Mouse (Mus musculus) forebrain, embryonic 13.5 days (tissue): ENCODE measurements at regions not wholly inside any gene's neighbourhood (a gene's known extent, or its start where the extent isn't known, plus 50 kb on each side); places are given as distances from the start of the nearest gene placed in this dataset.

ENCODE experiments used
- ATAC-seq: fragments of 200-750 bp; cut with Nextera tagmentation; 2 replicates; pipeline ENCODE4 v1.8.0; 2017
- H3K27ac ChIP-seq: fragments of 300-500 bp; sonication (generic); 2 replicates; pipeline ENCODE4 v1.5.1; 2015; ENCODE audit warnings: inconsistent platforms, mild to moderate bottlenecking, moderate library complexity
- H3K27me3 ChIP-seq: fragments of 300-500 bp; sonication (generic); 2 replicates; pipeline ENCODE4 v1.6.1; 2015; ENCODE audit warnings: mild to moderate bottlenecking, inconsistent platforms
- H3K36me3 ChIP-seq: fragments of 300-500 bp; sonication (generic); 2 replicates; pipeline ENCODE4 v1.6.1; 2015; ENCODE audit warnings: mild to moderate bottlenecking, inconsistent platforms; ENCODE audit not compliant: poor library complexity, severe bottlenecking
- H3K4me1 ChIP-seq: fragments of 300-500 bp; sonication (generic); 2 replicates; pipeline ENCODE4 v1.6.1; 2015; ENCODE audit warnings: inconsistent platforms
- H3K4me2 ChIP-seq: fragments of 300-500 bp; sonication (generic); 2 replicates; pipeline ENCODE4 v1.6.1; 2015; ENCODE audit warnings: inconsistent platforms, mild to moderate bottlenecking, moderate library complexity
- H3K4me3 ChIP-seq: fragments of 300-500 bp; sonication (generic); 2 replicates; pipeline ENCODE4 v1.5.1; 2015; ENCODE audit warnings: mild to moderate bottlenecking, inconsistent platforms
- H3K9ac ChIP-seq: fragments of 300-500 bp; sonication (generic); 2 replicates; pipeline ENCODE4 v1.6.1; 2015; ENCODE audit warnings: mild to moderate bottlenecking, inconsistent platforms
- H3K9me3 ChIP-seq: fragments of 300-500 bp; sonication (generic); replicated peaks from 2 replicates; pipeline ENCODE4 v1.6.1; 2016; ENCODE audit warnings: inconsistent platforms
- WGBS: fragments of 180-500 bp; shearing (Covaris S2); methylation state at CpG from one replicate; pipeline ENCODE4 v1.1.7; 2015; 5-methylcytosine and 5-hydroxymethylcytosine counted together

GRCm38 (mm10) chr9:112014796-112015195 lies 220.9 kb downstream of the Arpp21 start:
- Histone ChIP-seq H3K9ac (no peak overlapping the region), H3K4me2 (no peak overlapping the region), H3K27me3 (no peaks in the 10 kb centered on the region), H3K9me3 (no peaks in the 10 kb centered on the region), H3K36me3 (no peaks in the 10 kb centered on the region), H3K27ac (no peak overlapping the region), H3K4me1 (no peaks in the 10 kb centered on the region), H3K4me3 (no peak overlapping the region)
- WGBS = 80% methylated on average over 6 of the region's 6 CpGs
- 0 out of 2 replicates have a peak, but pooled peaks have one; percentile 19 for ATAC-seq

DNA sequence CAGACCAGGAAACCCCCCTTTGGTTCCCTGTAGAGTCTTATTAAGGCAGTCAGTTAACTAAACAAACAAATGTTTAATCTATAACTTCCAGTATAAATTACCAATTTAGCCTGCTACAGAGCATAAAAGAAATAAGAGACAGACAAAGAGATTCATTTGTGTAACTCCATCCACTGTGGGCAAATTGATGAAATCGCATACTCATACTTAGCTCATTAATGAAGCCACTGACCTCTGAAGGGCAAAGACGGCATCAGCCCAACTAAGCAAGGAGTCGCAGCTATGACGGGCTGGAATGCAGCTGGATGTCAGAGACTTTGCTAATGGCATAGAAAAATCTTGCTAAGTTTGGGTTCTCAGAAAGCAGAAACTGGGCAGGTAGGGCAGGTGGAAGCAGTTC lies 241.3 kb downstream of the Arpp21 start:
- ATAC-seq = no peak
- H3K9ac ChIP-seq = no peak overlapping the region
- no peak overlapping the region for H3K4me3 ChIP-seq
- no peak overlapping the region for H3K4me2 ChIP-seq
- no peaks in the 10 kb centered on the region for H3K4me1 ChIP-seq
- H3K27ac ChIP-seq = no peak overlapping the region
- 31% methylated on average over 4 of the region's 4 CpGs for WGBS
- H3K9me3 ChIP-seq = no peaks in the 10 kb centered on the region
- H3K36me3 ChIP-seq = no peaks in the 10 kb centered on the region
- no peaks in the 10 kb centered on the region for H3K27me3 ChIP-seq

DNA sequence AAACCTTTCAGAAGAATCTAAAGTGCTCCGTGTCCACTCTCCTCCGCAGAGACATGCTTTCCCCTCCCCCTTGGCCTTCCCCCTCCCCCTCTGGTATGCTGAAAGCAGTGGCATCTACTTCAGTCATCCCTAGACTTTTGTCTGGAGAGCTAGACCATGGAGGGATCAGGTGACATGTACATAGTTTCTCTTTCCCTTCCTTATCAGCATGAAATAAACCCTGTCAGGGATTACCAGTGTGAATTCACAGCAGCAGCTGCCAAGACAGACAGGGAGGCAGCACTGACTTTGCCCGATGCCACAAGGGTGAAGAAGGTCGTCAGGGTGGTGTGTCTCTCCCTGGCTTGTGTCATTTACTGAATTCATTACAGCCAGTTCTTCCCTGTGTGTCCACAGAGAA lies 241.9 kb downstream of the Arpp21 start:
- no peaks in the 10 kb centered on the region for H3K36me3 ChIP-seq
- no peak overlapping the region for H3K27ac ChIP-seq
- 40% methylated on average over 4 of the region's 4 CpGs for WGBS
- no peak overlapping the region for H3K4me2 ChIP-seq
- H3K4me3 ChIP-seq = no peak overlapping the region
- H3K4me1 ChIP-seq = no peaks in the 10 kb centered on the region
- no peak overlapping the region for H3K9ac ChIP-seq
- ATAC-seq = no peak
- H3K27me3 ChIP-seq = no peaks in the 10 kb centered on the region
- no peaks in the 10 kb centered on the region for H3K9me3 ChIP-seq

- no peak overlapping the region for H3K9ac ChIP-seq
- H3K27me3 ChIP-seq = no peaks in the 10 kb centered on the region
- no peak for ATAC-seq
- H3K9me3 ChIP-seq = no peaks in the 10 kb centered on the region
- WGBS = 85% methylated on average over 3 of the region's 3 CpGs
- H3K4me1 ChIP-seq = no peaks in the 10 kb centered on the region
- H3K4me2 ChIP-seq = no peak overlapping the region
- H3K27ac ChIP-seq = no peak overlapping the region
- no peaks in the 10 kb centered on the region for H3K36me3 ChIP-seq
- no peak overlapping the region for H3K4me3 ChIP-seq
Observed at GRCm38 (mm10) chr9:111990060-111990459, 245.7 kb downstream of the Arpp21 start.

DNA sequence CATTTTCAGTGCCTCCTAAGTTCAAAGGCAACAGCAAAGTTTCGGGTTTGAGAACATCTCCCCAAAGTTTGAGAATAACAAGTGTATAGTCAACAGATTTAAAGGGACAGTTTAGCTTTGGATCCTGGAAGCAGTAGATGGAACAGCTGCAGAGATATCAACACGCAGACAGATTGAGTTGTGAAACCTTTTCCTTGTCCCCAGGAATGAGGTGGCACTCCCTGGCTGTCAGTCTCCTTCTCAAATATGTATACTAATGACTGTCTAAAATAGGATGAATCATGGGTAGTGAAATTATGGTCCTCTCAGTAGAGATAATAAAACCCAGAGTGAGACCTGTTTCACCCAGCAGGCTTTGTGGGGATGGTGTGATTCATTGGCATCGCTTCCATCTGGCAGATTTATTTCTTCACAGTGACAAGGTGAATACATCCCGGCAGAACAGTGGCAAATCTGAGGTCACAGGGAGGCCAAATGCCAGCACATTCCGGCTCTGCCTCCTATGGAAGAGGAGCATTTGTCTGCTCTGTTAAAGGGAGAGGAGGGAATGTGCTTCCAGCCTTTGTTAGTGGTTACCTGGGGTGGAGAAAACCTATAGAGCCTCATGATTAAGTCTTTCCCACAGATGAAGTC lies 272.2 kb downstream of the Arpp21 start:
- H3K36me3 ChIP-seq = no peaks in the 10 kb centered on the region
- H3K4me1 ChIP-seq = no peaks in the 10 kb centered on the region
- no peak overlapping the region for H3K4me2 ChIP-seq
- no peaks in the 10 kb centered on the region for H3K27me3 ChIP-seq
- H3K4me3 ChIP-seq = no peak overlapping the region
- ATAC-seq = no peak
- no peak overlapping the region for H3K9ac ChIP-seq
- H3K27ac ChIP-seq = no peak overlapping the region
- WGBS = 66% methylated on average over 5 of the region's 5 CpGs
- no peaks in the 10 kb centered on the region for H3K9me3 ChIP-seq

GRCm38 (mm10) chr9:111957799-111958198 lies 267.7 kb upstream of the Stac start:
- no peaks in the 10 kb centered on the region for H3K36me3 ChIP-seq
- no peak overlapping the region for H3K4me2 ChIP-seq
- H3K9ac ChIP-seq = no peak overlapping the region
- H3K4me1 ChIP-seq = no peaks in the 10 kb centered on the region
- H3K9me3 ChIP-seq = 0 out of 2 replicates have a peak, but pooled peaks cover 3% of the 10 kb centered on the region
- ATAC-seq = no peak
- 50% methylated on average over 2 of the region's 2 CpGs for WGBS
- no peaks in the 10 kb centered on the region for H3K27me3 ChIP-seq
- H3K4me3 ChIP-seq = no peak overlapping the region
- H3K27ac ChIP-seq = no peak overlapping the region

DNA sequence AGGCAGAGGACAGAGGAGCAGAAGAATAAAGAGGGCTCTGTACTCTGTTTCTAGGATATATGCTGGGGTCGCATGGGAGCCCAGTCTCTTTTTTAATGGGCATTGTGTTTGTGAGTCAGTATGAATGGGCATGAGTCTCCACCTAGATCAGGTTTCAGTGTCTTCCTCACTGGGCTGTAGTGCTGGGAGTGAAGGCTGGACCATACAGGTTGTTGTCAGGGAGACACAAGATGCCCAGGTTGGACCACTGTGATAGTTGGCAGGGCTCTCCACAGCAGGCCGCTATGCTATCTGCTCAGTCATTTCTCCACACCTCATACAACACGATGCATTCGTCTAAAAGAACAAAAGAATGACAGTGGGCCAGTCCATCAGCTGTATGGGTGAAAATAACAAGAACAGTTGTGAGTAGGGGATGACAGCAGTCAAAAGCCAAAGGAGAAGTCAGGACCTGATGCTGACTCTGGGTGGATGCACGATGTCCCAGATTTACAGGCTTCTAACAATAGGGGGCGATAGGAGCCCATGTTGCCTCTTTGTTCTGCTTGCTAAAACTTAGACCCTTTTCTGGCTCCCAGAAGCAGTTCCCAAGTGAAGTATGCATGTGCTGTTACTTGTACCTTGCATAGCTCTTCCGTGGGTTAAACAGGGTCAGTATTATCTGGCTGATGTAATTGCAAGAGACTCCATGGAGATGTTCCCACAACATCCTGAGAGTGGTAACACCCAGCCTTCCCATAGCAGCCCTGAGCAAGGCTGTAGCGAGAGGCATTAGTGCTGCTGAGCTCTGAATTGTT lies 249.3 kb upstream of the Stac start:
- Histone ChIP-seq H3K4me1 (no peaks in the 10 kb centered on the region), H3K4me2 (no peak overlapping the region), H3K9me3 (no peaks in the 10 kb centered on the region), H3K4me3 (no peak overlapping the region), H3K9ac (no peak overlapping the region), H3K27ac (no peak overlapping the region), H3K36me3 (no peaks in the 10 kb centered on the region), H3K27me3 (no peaks in the 10 kb centered on the region)
- 47% methylated on average over 8 of the region's 8 CpGs for WGBS
- peak; percentile 43; the same call in 1 of the 2 replicates for ATAC-seq

- Histone ChIP-seq H3K4me2 (no peak overlapping the region), H3K36me3 (no peaks in the 10 kb centered on the region), H3K27me3 (no peaks in the 10 kb centered on the region), H3K9ac (no peak overlapping the region), H3K27ac (no peak overlapping the region), H3K9me3 (no peaks in the 10 kb centered on the region), H3K4me1 (no peaks in the 10 kb centered on the region), H3K4me3 (no peak overlapping the region)
- ATAC-seq = no peak
- 69% methylated on average over 6 of the region's 6 CpGs for WGBS
Observed at GRCm38 (mm10) chr9:111932455-111932854, 242.3 kb upstream of the Stac start.

GRCm38 (mm10) chr9:111918275-111918940 lies 228.3 kb upstream of the Stac start:
- H3K27me3 ChIP-seq = no peaks in the 10 kb centered on the region
- H3K4me1 ChIP-seq = no peaks in the 10 kb centered on the region
- no peaks in the 10 kb centered on the region for H3K36me3 ChIP-seq
- peak; percentile 80 for ATAC-seq
- H3K9ac ChIP-seq = no peak overlapping the region
- peaks cover 4% of the 10 kb centered on the region; the same call in 1 of the 2 replicates for H3K9me3 ChIP-seq
- 20% methylated on average over 16 of the region's 16 CpGs for WGBS
- no peak overlapping the region for H3K4me3 ChIP-seq
- no peak overlapping the region for H3K4me2 ChIP-seq
- H3K27ac ChIP-seq = no peak overlapping the region

- Histone ChIP-seq H3K4me1 (no peaks in the 10 kb centered on the region), H3K9ac (no peak overlapping the region), H3K36me3 (no peaks in the 10 kb centered on the region), H3K4me3 (no peak overlapping the region), H3K27me3 (no peaks in the 10 kb centered on the region), H3K4me2 (peak overlapping the region; percentile 42), H3K27ac (no peak overlapping the region), H3K9me3 (peaks cover 4% of the 10 kb centered on the region; the same call in 1 of the 2 replicates)
- WGBS = 30% methylated on average over 17 of the region's 17 CpGs
- ATAC-seq = peak; percentile 81
Observed at GRCm38 (mm10) chr9:111916684-111917535, 226.8 kb upstream of the Stac start.

- Histone ChIP-seq H3K4me3 (no peak overlapping the region), H3K4me2 (no peak overlapping the region), H3K27ac (no peak overlapping the region), H3K9me3 (no peaks in the 10 kb centered on the region), H3K9ac (no peak overlapping the region), H3K36me3 (no peaks in the 10 kb centered on the region), H3K27me3 (no peaks in the 10 kb centered on the region), H3K4me1 (no peaks in the 10 kb centered on the region)
- no peak for ATAC-seq
- WGBS = 63% methylated on average over 4 of the region's 4 CpGs
Observed at GRCm38 (mm10) chr9:111908806-111909205, 218.7 kb upstream of the Stac start.

GRCm38 (mm10) chr9:111900196-111900595 lies 210.0 kb upstream of the Stac start:
- Histone ChIP-seq H3K27me3 (no peaks in the 10 kb centered on the region), H3K4me2 (no peak overlapping the region), H3K4me3 (no peak overlapping the region), H3K27ac (no peak overlapping the region), H3K9ac (no peak overlapping the region), H3K36me3 (no peaks in the 10 kb centered on the region), H3K9me3 (no peaks in the 10 kb centered on the region), H3K4me1 (no peaks in the 10 kb centered on the region)
- ATAC-seq = no peak
